9 mouse cellular contexts compared by ENCODE assay signal in genomic region chr8:70329835-70330740, GRCm38 (mm10). TPM values are rescaled to one million over a fixed set of nuclear protein-coding genes. Genes with fewer than 3 reads are reported as not detected.
DNase-seq lines count a peak whose midpoint lies in the region; ATAC-seq and TF ChIP-seq lines count a peak whose summit lies in the region.
"Had no signal": no experiment of that assay in that cellular context is flagged by ENCODE, and none has a peak within 500 bp of the region (broad histone marks: within the 10 kb centered on the region; RNA-seq: fewer than 3 reads in every experiment).

No protein-coding gene starts in this region.

- peak overlapping the region; percentile 34 for H3K4me2 ChIP-seq in embryonic facial prominence, embryonic 12.5 days (replicated peaks)
- peak overlapping the region; percentile 36 for H3K4me2 ChIP-seq in intestine, embryonic 14.5 days (ENCODE audit: low read length)
- H3K4me2 ChIP-seq in neural tube, embryonic 14.5 days (ENCODE audit: low read depth, low read length) = peak overlapping the region; percentile 14; the same call in 1 of the 2 replicates

- peaks cover 23% of the 10 kb centered on the region for H3K4me1 ChIP-seq in embryonic facial prominence, embryonic 12.5 days
- H3K4me1 ChIP-seq in intestine, embryonic 14.5 days (replicated peaks; ENCODE audit: control insufficient read depth, insufficient read depth, low read length) = peaks cover 14% of the 10 kb centered on the region
- peaks cover 21% of the 10 kb centered on the region for H3K4me1 ChIP-seq in neural tube, embryonic 14.5 days (ENCODE audit: control insufficient read depth, insufficient read depth, low read length)

- peaks cover 10% of the 10 kb centered on the region for H3K27me3 ChIP-seq in embryonic facial prominence, embryonic 12.5 days
- no peaks in the 10 kb centered on the region for H3K27me3 ChIP-seq in intestine, embryonic 14.5 days (replicated peaks; ENCODE audit: control insufficient read depth, insufficient read depth, low read length)
- no peaks in the 10 kb centered on the region for H3K27me3 ChIP-seq in neural tube, embryonic 14.5 days (ENCODE audit: control insufficient read depth, insufficient read depth, low read length)

- H3K27ac ChIP-seq in layer of hippocampus, adult 2 months = peak overlapping the region; percentile 77
- H3K27ac ChIP-seq in embryonic facial prominence, embryonic 12.5 days = no peak overlapping the region
- no peak overlapping the region for H3K27ac ChIP-seq in intestine, embryonic 14.5 days (ENCODE audit: low read depth)
- H3K27ac ChIP-seq in neural tube, embryonic 14.5 days (ENCODE audit: low read depth, low read length) = no peak overlapping the region

- WGBS in embryonic facial prominence, embryonic 12.5 days = 6% methylated on average over 45 of the region's 45 CpGs
- 12% methylated on average over 45 of the region's 45 CpGs for WGBS in intestine, embryonic 14.5 days
- 6% methylated on average over 45 of the region's 45 CpGs for WGBS in neural tube, embryonic 14.5 days

- ATAC-seq in embryonic facial prominence, embryonic 12.5 days (ENCODE audit: insufficient number of reproducible peaks, insufficient read depth, low FRiP score, low TSS enrichment) = 0 out of 2 replicates have a peak, but pooled peaks have one; percentile 13
- peak; percentile 4; the same call in 1 of the 2 replicates for ATAC-seq in intestine, embryonic 14.5 days (replicated peaks; ENCODE audit: low FRiP score, low TSS enrichment, low read depth)
- peak; percentile 23; the same call in 1 of the 2 replicates for ATAC-seq in neural tube, embryonic 14.5 days (ENCODE audit: low read depth)
- ATAC-seq in activated CD4-positive, CD25-positive, alpha-beta regulatory T cell, adult 4 months = no peak

- no peak for DNase-seq in layer of hippocampus, adult 2 months (ENCODE audit: low spot score in 2 of 2)
- DNase-seq in layer of hippocampus, adult 9-10 months (ENCODE audit: low spot score) = no peak
- DNase-seq in intestine, embryonic 14.5 days (ENCODE audit: low spot score) = peak; percentile 53
- no peak for DNase-seq in thymus, postnatal 4 days
- no peak for DNase-seq in MN1 (ENCODE audit: low spot score)

- H3K4me3 ChIP-seq in layer of hippocampus, adult 2 months = no peak overlapping the region
- peak overlapping the region; percentile 11 for H3K4me3 ChIP-seq in embryonic facial prominence, embryonic 12.5 days
- peak overlapping the region; percentile 25 for H3K4me3 ChIP-seq in intestine, embryonic 14.5 days (ENCODE audit: low read depth, low read length)
- no peak overlapping the region for H3K4me3 ChIP-seq in neural tube, embryonic 14.5 days (ENCODE audit: low read depth, low read length)

- H3K9me3 ChIP-seq in embryonic facial prominence, embryonic 12.5 days = no peaks in the 10 kb centered on the region
- H3K9me3 ChIP-seq in intestine, embryonic 14.5 days (ENCODE audit: control insufficient read depth, low read length) = no peaks in the 10 kb centered on the region; the same call in 1 of the 2 replicates
- H3K9me3 ChIP-seq in neural tube, embryonic 14.5 days (ENCODE audit: control insufficient read depth, low read length) = no peaks in the 10 kb centered on the region

- H3K36me3 ChIP-seq in embryonic facial prominence, embryonic 12.5 days = peaks cover 48% of the 10 kb centered on the region
- peaks cover 43% of the 10 kb centered on the region for H3K36me3 ChIP-seq in intestine, embryonic 14.5 days (ENCODE audit: control insufficient read depth, insufficient read depth, low read length)
- peaks cover 59% of the 10 kb centered on the region for H3K36me3 ChIP-seq in neural tube, embryonic 14.5 days (ENCODE audit: control insufficient read depth, insufficient read depth, low read length)

- no peak for TF ChIP-seq CTCF in layer of hippocampus, adult 2 months (conservative IDR thresholded peaks at IDR 0.05)

- H3K9ac ChIP-seq in embryonic facial prominence, embryonic 12.5 days = peak overlapping the region; percentile 26
- 0 out of 2 replicates have a peak overlapping the region, but pooled peaks have one; percentile 20 for H3K9ac ChIP-seq in intestine, embryonic 14.5 days (ENCODE audit: low read length)
- 0 out of 2 replicates have a peak overlapping the region, but pooled peaks have one; percentile 11 for H3K9ac ChIP-seq in neural tube, embryonic 14.5 days (replicated peaks; ENCODE audit: low read depth, low read length)

RNA-seq across cellular contexts. Expression of gene Gdf1, which starts 0.5 kb away (rescaled TPM):
- total RNA-seq in layer of hippocampus, adult 2 months (2021) = 10 to 100 TPM; 12.1 to 14.4 TPM
- 2.1 and 3.2 TPM in 2 replicates for polyA plus RNA-seq in embryonic facial prominence, embryonic 12.5 days (2016; fragmentation: Nextera tagmentation; extraction: Ambion mirVana)
- polyA plus RNA-seq in intestine, embryonic 14.5 days (2014; fragmentation: Nextera tagmentation; extraction: Ambion mirVana) = 1.8 and 2.1 TPM in 2 replicates
- polyA plus RNA-seq in neural tube, embryonic 14.5 days (2014; fragmentation: Nextera tagmentation; extraction: Ambion mirVana) = 2.1 and 7.5 TPM in 2 replicates
- polyA plus RNA-seq in activated CD4-positive, CD25-positive, alpha-beta regulatory T cell, adult 4 months (2017; shearing (Covaris generic)) = under 1 TPM in 1 of 2 experiments, not detected in 1; 0.79 TPM
- total RNA-seq: adrenal gland, adult 18-20 months had no signal

RNA-seq across cellular contexts. Expression of gene Cers1, which starts 14.5 kb away (rescaled TPM):
- 100 to 1,000 TPM; 110 to 113 TPM for total RNA-seq in layer of hippocampus, adult 2 months (2021)
- polyA plus RNA-seq in embryonic facial prominence, embryonic 12.5 days (2016; fragmentation: Nextera tagmentation; extraction: Ambion mirVana) = 10.0 and 11.1 TPM in 2 replicates
- 4.3 and 4.6 TPM in 2 replicates for polyA plus RNA-seq in intestine, embryonic 14.5 days (2014; fragmentation: Nextera tagmentation; extraction: Ambion mirVana)
- polyA plus RNA-seq in neural tube, embryonic 14.5 days (2014; fragmentation: Nextera tagmentation; extraction: Ambion mirVana) = 33.4 and 42.9 TPM in 2 replicates
- polyA plus RNA-seq in activated CD4-positive, CD25-positive, alpha-beta regulatory T cell, adult 4 months (2017; shearing (Covaris generic)) = not detected

RNA-seq across cellular contexts. Expression of gene Upf1, which starts 23.0 kb away (rescaled TPM):
- 10 to 100 TPM; 67.7 to 68.7 TPM for total RNA-seq in layer of hippocampus, adult 2 months (2021)
- 33.7 and 36.0 TPM in 2 replicates for polyA plus RNA-seq in embryonic facial prominence, embryonic 12.5 days (2016; fragmentation: Nextera tagmentation; extraction: Ambion mirVana)
- 16.6 and 19.4 TPM in 2 replicates for polyA plus RNA-seq in intestine, embryonic 14.5 days (2014; fragmentation: Nextera tagmentation; extraction: Ambion mirVana)
- 14.4 and 15.0 TPM in 2 replicates for polyA plus RNA-seq in neural tube, embryonic 14.5 days (2014; fragmentation: Nextera tagmentation; extraction: Ambion mirVana)
- 10 to 100 TPM; 12.1 to 15.3 TPM for polyA plus RNA-seq in activated CD4-positive, CD25-positive, alpha-beta regulatory T cell, adult 4 months (2017; shearing (Covaris generic))

RNA-seq across cellular contexts. Expression of gene Cope, which starts 27.8 kb away (rescaled TPM):
- total RNA-seq in layer of hippocampus, adult 2 months (2021) = 100 to 1,000 TPM; 139 to 157 TPM
- polyA plus RNA-seq in embryonic facial prominence, embryonic 12.5 days (2016; fragmentation: Nextera tagmentation; extraction: Ambion mirVana) = 267 and 295 TPM in 2 replicates
- polyA plus RNA-seq in intestine, embryonic 14.5 days (2014; fragmentation: Nextera tagmentation; extraction: Ambion mirVana) = 331 and 336 TPM in 2 replicates
- polyA plus RNA-seq in neural tube, embryonic 14.5 days (2014; fragmentation: Nextera tagmentation; extraction: Ambion mirVana) = 285 and 327 TPM in 2 replicates
- 100 to 1,000 TPM; 312 to 332 TPM for polyA plus RNA-seq in activated CD4-positive, CD25-positive, alpha-beta regulatory T cell, adult 4 months (2017; shearing (Covaris generic))

RNA-seq across cellular contexts. Expression of gene Ddx49, which starts 27.8 kb away (rescaled TPM):
- total RNA-seq in layer of hippocampus, adult 2 months (2021) = 10 to 100 TPM; 45.5 to 52.1 TPM
- 54.8 and 58.9 TPM in 2 replicates for polyA plus RNA-seq in embryonic facial prominence, embryonic 12.5 days (2016; fragmentation: Nextera tagmentation; extraction: Ambion mirVana)
- polyA plus RNA-seq in intestine, embryonic 14.5 days (2014; fragmentation: Nextera tagmentation; extraction: Ambion mirVana) = 47.5 and 49.7 TPM in 2 replicates
- 44.5 and 45.9 TPM in 2 replicates for polyA plus RNA-seq in neural tube, embryonic 14.5 days (2014; fragmentation: Nextera tagmentation; extraction: Ambion mirVana)
- 10 to 100 TPM; 44.3 to 46.8 TPM for polyA plus RNA-seq in activated CD4-positive, CD25-positive, alpha-beta regulatory T cell, adult 4 months (2017; shearing (Covaris generic))

Comparison
In these comparisons a context has a peak if more than half of its experiments do, and no peak if none do; other contexts are left out.
1. H3K4me3 ChIP-seq: peak in embryonic facial prominence, embryonic 12.5 days (single experiment) and intestine, embryonic 14.5 days (single experiment); none in layer of hippocampus, adult 2 months (single experiment) and neural tube, embryonic 14.5 days (single experiment).
2. Peak in every context shown above with its lines, with median percentiles within 50 percentile points of each other: H3K4me2 ChIP-seq and H3K9ac ChIP-seq.